Mouse (Mus musculus) hindlimb bud, embryonic 11.5 days (tissue): Measurements from ENCODE around the gene Polrmt.

Source experiments
- DNase-seq: peaks from one replicate; pipeline ENCODE4 v3.0.0-alpha.2; 2012; ENCODE audit warnings: low read depth, low spot score; ENCODE audit errors: extremely low spot score

Gene Polrmt

GRCm38 (mm10) chr10:79693580-79694378 lies 52.6 kb downstream of the Polrmt start:
- no peak for DNase-seq

GRCm38 (mm10) chr10:79691986-79692548 lies 54.3 kb downstream of the Polrmt start:
- no peak for DNase-seq

DNA sequence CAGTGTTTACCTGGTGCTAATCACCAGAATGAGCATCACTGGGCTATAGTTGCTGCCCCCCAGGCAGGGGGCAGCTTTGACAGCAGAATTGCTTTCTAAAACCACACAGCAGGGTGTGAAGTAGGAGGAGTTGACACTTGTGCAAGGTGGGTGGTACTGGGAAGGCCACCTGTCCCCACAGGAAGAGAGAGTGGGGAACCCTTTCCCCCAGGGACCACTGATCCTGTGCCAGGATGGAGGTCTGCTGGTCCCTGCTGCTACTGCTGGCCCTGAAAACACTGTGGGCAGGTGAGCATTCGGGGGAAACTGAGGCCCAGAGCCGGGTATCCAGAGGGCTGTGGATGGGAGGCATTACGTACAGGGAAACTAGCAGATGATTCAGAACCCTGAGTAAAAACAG lies 57.2 kb downstream of the Polrmt start:
- no peak for DNase-seq

GRCm38 (mm10) chr10:79688720-79689119 lies 57.7 kb downstream of the Polrmt start, which contains the start of gene Gzmm:
Gene Gzmm (plus strand): TSS chr10:79689020.
- DNase-seq: no peak

DNA sequence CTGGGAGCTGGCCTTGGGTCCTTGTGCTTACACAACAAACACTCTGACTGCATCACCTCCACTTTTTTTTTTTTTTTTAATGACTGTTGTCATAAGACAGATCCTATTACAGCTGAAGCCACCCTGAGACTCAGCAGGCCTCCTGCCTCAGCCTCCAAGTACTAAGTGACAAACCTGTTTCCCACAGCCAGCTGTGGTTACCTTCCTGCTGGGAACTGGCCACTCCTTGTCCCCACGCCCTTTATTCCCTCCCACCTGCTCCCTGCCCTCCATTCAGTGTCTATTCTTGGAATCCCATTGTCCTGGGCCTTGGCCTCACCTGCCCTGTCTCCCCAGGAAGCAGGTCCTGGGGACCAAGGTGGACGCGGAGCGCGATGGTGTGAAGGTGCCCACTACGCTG lies 58.9 kb downstream of the Polrmt start:
- DNase-seq: no peak

- no peak for DNase-seq
These were observed 59.7 kb downstream of the Polrmt start for GRCm38 (mm10) chr10:79686691-79687090.

DNA sequence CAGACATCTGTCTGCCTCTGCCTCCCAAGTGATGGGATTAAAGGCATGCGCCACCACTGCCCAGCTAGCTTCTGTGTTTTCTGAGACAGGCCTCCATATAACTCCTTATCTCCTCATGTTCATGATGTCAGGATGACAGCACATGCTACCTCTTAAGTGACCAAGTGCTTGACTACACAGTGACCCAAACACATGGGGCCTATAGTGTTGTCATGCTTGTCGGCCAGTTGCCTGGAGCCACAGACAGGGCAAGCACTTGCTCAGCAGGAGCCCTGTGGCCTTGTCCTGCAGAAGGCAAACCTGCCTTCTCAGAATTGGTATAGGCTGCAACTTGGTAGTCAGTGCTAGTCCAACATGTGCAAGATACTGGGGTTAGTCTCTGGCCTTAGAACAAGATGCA lies 60.2 kb downstream of the Polrmt start:
- no peak for DNase-seq
